Mouse (Mus musculus) midbrain, embryonic 12.5 days (tissue): ENCODE measurements around the gene Rnf216. TPM values are rescaled to one million over a fixed set of nuclear protein-coding genes. Genes with fewer than 3 reads are reported as not detected.

Source experiments
- ATAC-seq: fragments of 200-750 bp; cut with Nextera tagmentation; 2 replicates; pipeline ENCODE4 v1.8.0; 2017; ENCODE audit warnings: low read depth, moderate TSS enrichment, moderate library complexity; ENCODE audit not compliant: low FRiP score
- H3K27ac ChIP-seq: fragments of 300-500 bp; sonication (generic); replicated peaks from 2 replicates; pipeline ENCODE4 v1.5.1; 2016; ENCODE audit warnings: mild to moderate bottlenecking
- H3K27me3 ChIP-seq: fragments of 300-500 bp; sonication (generic); 2 replicates; pipeline ENCODE4 v1.6.1; 2016; ENCODE audit warnings: mild to moderate bottlenecking
- H3K36me3 ChIP-seq: fragments of 300-500 bp; sonication (generic); 2 replicates; pipeline ENCODE4 v1.6.1; 2016
- H3K4me1 ChIP-seq: fragments of 300-500 bp; sonication (generic); 2 replicates; pipeline ENCODE4 v1.6.1; 2016
- H3K4me2 ChIP-seq: fragments of 300-500 bp; sonication (generic); replicated peaks from 2 replicates; pipeline ENCODE4 v1.6.1; 2016; ENCODE audit warnings: mild to moderate bottlenecking, moderate library complexity
- H3K4me3 ChIP-seq: fragments of 300-500 bp; sonication (generic); 2 replicates; pipeline ENCODE4 v1.5.1; 2016; ENCODE audit warnings: mild to moderate bottlenecking
- H3K9ac ChIP-seq: fragments of 300-500 bp; sonication (generic); replicated peaks from 2 replicates; pipeline ENCODE4 v1.6.1; 2016; ENCODE audit warnings: mild to moderate bottlenecking, moderate library complexity
- H3K9me3 ChIP-seq: fragments of 300-500 bp; sonication (generic); 2 replicates; pipeline ENCODE4 v1.6.1; 2016; ENCODE audit warnings: mild to moderate bottlenecking
- WGBS: fragments of 180-500 bp; shearing (Covaris S2); methylation state at CpG from one replicate; pipeline ENCODE4 v1.1.7; 2016; 5-methylcytosine and 5-hydroxymethylcytosine counted together
- polyA plus RNA-seq: library from polyadenylated mRNA; unstranded; fragments of >200 nt; fragmentation: Nextera tagmentation; extraction: Ambion mirVana; gene quantifications from 2 replicates; pipeline ENCODE4 v1.2.1, GENCODE M21; 2016

Rnf216 gene
- polyA plus RNA-seq, 1 experiment from 2014 or later, result 51.1 TPM

- no peak for ATAC-seq
- peaks cover 33% of the 10 kb centered on the region for H3K4me1 ChIP-seq
These were observed 60.9 kb downstream of the Rnf216 start for GRCm38 (mm10) chr5:143051851-143052250.

GRCm38 (mm10) chr5:143050273-143050672 is 62.5 kb downstream of the Rnf216 start:
- WGBS, result 65% methylated on average over 5 of the region's 5 CpGs
- ATAC-seq, result no peak
- no peak overlapping the region for H3K4me3 ChIP-seq
- H3K4me1 ChIP-seq, result peaks cover 33% of the 10 kb centered on the region
- peak overlapping the region; percentile 44 for H3K27ac ChIP-seq
- H3K4me2 ChIP-seq, result no peak overlapping the region
- H3K9me3 ChIP-seq, result no peaks in the 10 kb centered on the region
- H3K27me3 ChIP-seq, result no peaks in the 10 kb centered on the region
- H3K9ac ChIP-seq, result no peak overlapping the region
- peaks cover 5% of the 10 kb centered on the region; the same call in 1 of the 2 replicates for H3K36me3 ChIP-seq

More at GRCm38 (mm10) chr5:143051851-143052250, 60.9 kb downstream of the Rnf216 start:
- H3K9ac ChIP-seq, result no peak overlapping the region
- H3K9me3 ChIP-seq, result no peaks in the 10 kb centered on the region
- H3K27me3 ChIP-seq, result no peaks in the 10 kb centered on the region
- H3K4me2 ChIP-seq, result no peak overlapping the region
- H3K27ac ChIP-seq, result no peak overlapping the region
- H3K36me3 ChIP-seq, result peaks cover 5% of the 10 kb centered on the region; the same call in 1 of the 2 replicates
- WGBS, result 81% methylated on average over 6 of the region's 6 CpGs
- H3K4me3 ChIP-seq, result no peak overlapping the region

GRCm38 (mm10) chr5:143049746-143050145 is 63.0 kb downstream of the Rnf216 start:
- H3K4me2 ChIP-seq, result no peak overlapping the region
- H3K36me3 ChIP-seq, result peaks cover 7% of the 10 kb centered on the region; the same call in 1 of the 2 replicates
- H3K9me3 ChIP-seq, result no peaks in the 10 kb centered on the region
- H3K9ac ChIP-seq, result no peak overlapping the region
- WGBS, result 63% methylated on average over 4 of the region's 4 CpGs
- H3K4me1 ChIP-seq, result peaks cover 33% of the 10 kb centered on the region
- H3K4me3 ChIP-seq, result no peak overlapping the region
- H3K27ac ChIP-seq, result peak overlapping the region; percentile 44
- ATAC-seq, result no peak
- no peaks in the 10 kb centered on the region for H3K27me3 ChIP-seq

GRCm38 (mm10) chr5:143049013-143049385 is 63.8 kb downstream of the Rnf216 start:
- no peak overlapping the region for H3K4me3 ChIP-seq
- H3K9me3 ChIP-seq, result no peaks in the 10 kb centered on the region
- WGBS, result 83% methylated on average over 1 of the region's 1 CpGs
- H3K9ac ChIP-seq, result no peak overlapping the region
- H3K27me3 ChIP-seq, result no peaks in the 10 kb centered on the region
- H3K4me2 ChIP-seq, result no peak overlapping the region
- peak overlapping the region; percentile 56 for H3K27ac ChIP-seq
- H3K36me3 ChIP-seq, result peaks cover 14% of the 10 kb centered on the region
- no peak for ATAC-seq
- H3K4me1 ChIP-seq, result peaks cover 32% of the 10 kb centered on the region

- ATAC-seq, result no peak
- H3K9ac ChIP-seq, result no peak overlapping the region
- no peaks in the 10 kb centered on the region for H3K27me3 ChIP-seq
- no peaks in the 10 kb centered on the region for H3K9me3 ChIP-seq
- H3K4me2 ChIP-seq, result no peak overlapping the region
- peaks cover 16% of the 10 kb centered on the region for H3K36me3 ChIP-seq
- H3K4me3 ChIP-seq, result no peak overlapping the region
- peaks cover 27% of the 10 kb centered on the region for H3K4me1 ChIP-seq
- H3K27ac ChIP-seq, result peak overlapping the region; percentile 56
These were observed 64.4 kb downstream of the Rnf216 start for GRCm38 (mm10) chr5:143048232-143049012.

- H3K4me1 ChIP-seq, result peaks cover 23% of the 10 kb centered on the region
- H3K4me2 ChIP-seq, result no peak overlapping the region
- 92% methylated on average over 1 of the region's 1 CpGs for WGBS
- no peaks in the 10 kb centered on the region for H3K9me3 ChIP-seq
- no peak for ATAC-seq
- H3K36me3 ChIP-seq, result peaks cover 22% of the 10 kb centered on the region
- no peak overlapping the region for H3K9ac ChIP-seq
- no peak overlapping the region for H3K4me3 ChIP-seq
- H3K27ac ChIP-seq, result peak overlapping the region; percentile 56; the same call in 1 of the 2 replicates
- H3K27me3 ChIP-seq, result no peaks in the 10 kb centered on the region
These were observed 65.2 kb downstream of the Rnf216 start for GRCm38 (mm10) chr5:143047586-143047985.

GRCm38 (mm10) chr5:143043902-143044301 is 68.9 kb downstream of the Rnf216 start:
- H3K4me1 ChIP-seq, result peaks cover 8% of the 10 kb centered on the region
- H3K9me3 ChIP-seq, result no peaks in the 10 kb centered on the region
- no peak overlapping the region for H3K4me3 ChIP-seq
- no peaks in the 10 kb centered on the region for H3K27me3 ChIP-seq
- no peak for ATAC-seq
- peaks cover 21% of the 10 kb centered on the region for H3K36me3 ChIP-seq
- no peak overlapping the region for H3K27ac ChIP-seq
- no peak overlapping the region for H3K9ac ChIP-seq
- WGBS, result 70% methylated on average over 2 of the region's 2 CpGs
- H3K4me2 ChIP-seq, result no peak overlapping the region

- no peak overlapping the region for H3K4me3 ChIP-seq
- no peaks in the 10 kb centered on the region for H3K27me3 ChIP-seq
- 84% methylated on average over 2 of the region's 2 CpGs for WGBS
- H3K9ac ChIP-seq, result no peak overlapping the region
- peaks cover 19% of the 10 kb centered on the region for H3K36me3 ChIP-seq
- H3K9me3 ChIP-seq, result no peaks in the 10 kb centered on the region
- no peak overlapping the region for H3K4me2 ChIP-seq
- H3K4me1 ChIP-seq, result peaks cover 3% of the 10 kb centered on the region
- no peak for ATAC-seq
- no peak overlapping the region for H3K27ac ChIP-seq
These were observed 69.5 kb downstream of the Rnf216 start for GRCm38 (mm10) chr5:143043285-143043684.

GRCm38 (mm10) chr5:143038794-143039193 is 74.0 kb downstream of the Rnf216 start:
- Histone ChIP-seq H3K9me3 (no peaks in the 10 kb centered on the region), H3K4me3 (no peak overlapping the region), H3K4me1 (no peaks in the 10 kb centered on the region), H3K36me3 (peaks cover 8% of the 10 kb centered on the region), H3K4me2 (no peak overlapping the region), H3K27ac (no peak overlapping the region), H3K9ac (no peak overlapping the region), H3K27me3 (no peaks in the 10 kb centered on the region)
- ATAC-seq, result no peak
- WGBS, result 85% methylated on average over 4 of the region's 4 CpGs

- H3K4me1 ChIP-seq, result peaks cover 6% of the 10 kb centered on the region; the same call in 1 of the 2 replicates
- no peaks in the 10 kb centered on the region for H3K9me3 ChIP-seq
- WGBS, result 18% methylated on average over 1 of the region's 1 CpGs
- H3K36me3 ChIP-seq, result no peaks in the 10 kb centered on the region; the same call in 1 of the 2 replicates
- no peak overlapping the region for H3K4me2 ChIP-seq
- no peak overlapping the region for H3K4me3 ChIP-seq
- no peaks in the 10 kb centered on the region for H3K27me3 ChIP-seq
- H3K27ac ChIP-seq, result no peak overlapping the region
- no peak for ATAC-seq
- H3K9ac ChIP-seq, result no peak overlapping the region
These were observed 75.6 kb downstream of the Rnf216 start for GRCm38 (mm10) chr5:143037201-143037600.

GRCm38 (mm10) chr5:143036052-143036451 is 76.7 kb downstream of the Rnf216 start:
- no peak overlapping the region for H3K4me2 ChIP-seq
- no peak overlapping the region for H3K4me3 ChIP-seq
- no peak overlapping the region for H3K9ac ChIP-seq
- no peaks in the 10 kb centered on the region for H3K27me3 ChIP-seq
- H3K36me3 ChIP-seq, result no peaks in the 10 kb centered on the region; the same call in 1 of the 2 replicates
- H3K4me1 ChIP-seq, result peaks cover 13% of the 10 kb centered on the region; the same call in 1 of the 2 replicates
- ATAC-seq, result no peak
- H3K9me3 ChIP-seq, result no peaks in the 10 kb centered on the region
- H3K27ac ChIP-seq, result no peak overlapping the region
- 93% methylated on average over 1 of the region's 1 CpGs for WGBS

GRCm38 (mm10) chr5:143035271-143035670 is 77.5 kb downstream of the Rnf216 start:
- H3K27me3 ChIP-seq, result no peaks in the 10 kb centered on the region
- H3K4me3 ChIP-seq, result no peak overlapping the region
- H3K27ac ChIP-seq, result no peak overlapping the region
- H3K36me3 ChIP-seq, result no peaks in the 10 kb centered on the region; the same call in 1 of the 2 replicates
- no peak for ATAC-seq
- no peak overlapping the region for H3K9ac ChIP-seq
- H3K4me1 ChIP-seq, result peaks cover 13% of the 10 kb centered on the region; the same call in 1 of the 2 replicates
- WGBS, result 91% methylated on average over 4 of the region's 4 CpGs
- H3K9me3 ChIP-seq, result no peaks in the 10 kb centered on the region
- no peak overlapping the region for H3K4me2 ChIP-seq
